Mouse (Mus musculus) C2C12 (cell line): Measurements from ENCODE around the gene Mef2d. TPM values are rescaled to one million over a fixed set of nuclear protein-coding genes. Genes with fewer than 3 reads are reported as not detected.

Experiments used
- H3K27me3 ChIP-seq: one replicate; pipeline ENCODE4 v1.6.1; 2011; ENCODE audit not compliant: control insufficient read depth, insufficient read depth, insufficient read length
- H3K36me3 ChIP-seq: one replicate; pipeline ENCODE4 v1.6.1; 2011; ENCODE audit not compliant: control insufficient read depth, insufficient read depth
- H3K4me3 ChIP-seq: one replicate; pipeline ENCODE4 v1.5.1; 2011; ENCODE audit warnings: mild to moderate bottlenecking, control low read depth; ENCODE audit not compliant: poor library complexity, insufficient read depth, severe bottlenecking
- H3K79me2 ChIP-seq: one replicate; pipeline ENCODE4 v1.6.1; 2011; ENCODE audit not compliant: control insufficient read depth, insufficient read depth
- H3K79me3 ChIP-seq: one replicate; pipeline ENCODE4 v1.6.1; 2011; ENCODE audit warnings: low read depth, control low read depth
- H3ac ChIP-seq: one replicate; pipeline ENCODE3; 2011; ENCODE audit warnings: low read depth; ENCODE audit not compliant: control insufficient read depth, insufficient read length
- CEBPB ChIP-seq: IDR thresholded peaks from one replicate; pipeline ENCODE4 v1.6.1; 2011; ENCODE audit warnings: low read depth, mild to moderate bottlenecking, control low read depth, moderate library complexity
- CTCF ChIP-seq: IDR thresholded peaks from one replicate; pipeline ENCODE4 v1.5.1; 2011; ENCODE audit not compliant: control insufficient read depth, insufficient read depth, insufficient read length
- FOSL1 ChIP-seq: IDR thresholded peaks from one replicate; pipeline ENCODE4 v1.8.0; 2011; ENCODE audit warnings: mild to moderate bottlenecking, low read length; ENCODE audit not compliant: poor library complexity, insufficient read depth, severe bottlenecking
- MAX ChIP-seq: IDR thresholded peaks from one replicate; pipeline ENCODE4 v1.6.1; 2011; ENCODE audit warnings: mild to moderate bottlenecking, control low read depth
- MYOD1 ChIP-seq: IDR thresholded peaks from one replicate; pipeline ENCODE4 v1.6.1; 2011; ENCODE audit warnings: low read depth; ENCODE audit not compliant: control insufficient read depth, insufficient read length
- MYOG ChIP-seq: IDR thresholded peaks from one replicate; pipeline ENCODE4 v1.6.1; 2011; ENCODE audit not compliant: control insufficient read depth, insufficient read length; ENCODE audit errors: extremely low read depth
- USF1 ChIP-seq: IDR thresholded peaks from one replicate; pipeline ENCODE4 v1.6.1; 2011; ENCODE audit warnings: low read depth, mild to moderate bottlenecking, control low read depth, moderate library complexity
- polyA plus RNA-seq: library from polyadenylated mRNA; unstranded; fragments of >200 nt; fragmentation: generic; extraction: Trizol; gene quantifications from one replicate; pipeline ENCODE4 v1.2.1, GENCODE M21; 2012; ENCODE audit warnings: missing spikeins

Mef2d gene
- polyA plus RNA-seq, 1 experiment: 35.3 TPM

DNA sequence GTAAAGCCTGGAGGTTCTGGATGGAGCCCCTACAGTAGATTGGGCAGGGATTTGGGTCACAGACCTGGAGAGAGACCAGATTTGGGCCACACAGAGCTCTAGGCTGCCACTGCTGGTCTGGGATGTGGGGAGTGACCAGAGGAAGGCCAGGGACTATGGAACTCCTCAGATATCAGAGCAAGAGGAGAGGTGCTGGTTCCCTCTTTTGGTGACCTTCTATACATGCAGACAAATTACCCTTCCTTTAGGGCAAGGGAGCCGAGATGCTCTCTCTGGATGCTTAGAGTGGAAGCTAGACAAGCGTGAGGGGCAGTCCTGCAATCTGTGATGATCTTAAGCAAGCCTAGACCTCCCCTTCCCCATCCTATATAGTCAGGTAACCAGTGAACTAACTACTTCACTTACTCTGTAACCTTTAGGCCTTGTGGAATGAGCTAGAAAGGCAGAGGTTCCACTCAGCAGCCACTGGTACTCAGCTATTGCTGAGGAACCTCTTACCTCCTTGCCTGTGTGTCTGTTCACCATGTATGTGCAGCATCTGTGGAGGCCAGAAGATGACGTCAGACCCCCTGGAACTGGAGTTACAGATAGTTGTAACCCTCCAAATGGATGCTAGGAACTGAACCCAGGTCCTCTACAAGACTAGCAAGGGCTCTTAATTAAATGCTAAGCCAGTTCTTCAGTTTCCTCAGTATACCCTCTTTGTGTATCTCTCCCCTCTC, 11.3 kb downstream of the Mef2d start:
- peaks cover 75% of the 10 kb centered on the region for H3K79me3 ChIP-seq
- H3K27me3 ChIP-seq: no peaks in the 10 kb centered on the region
- no peak overlapping the region for H3ac ChIP-seq
- peaks cover 23% of the 10 kb centered on the region for H3K36me3 ChIP-seq
- no peak overlapping the region for H3K4me3 ChIP-seq
- H3K79me2 ChIP-seq: peaks cover 90% of the 10 kb centered on the region
- no peak for TF ChIP-seq CTCF
- no peak for TF ChIP-seq MYOG
- TF ChIP-seq FOSL1: no peak
- no peak for TF ChIP-seq USF1
- TF ChIP-seq MYOD1: no peak

DNA sequence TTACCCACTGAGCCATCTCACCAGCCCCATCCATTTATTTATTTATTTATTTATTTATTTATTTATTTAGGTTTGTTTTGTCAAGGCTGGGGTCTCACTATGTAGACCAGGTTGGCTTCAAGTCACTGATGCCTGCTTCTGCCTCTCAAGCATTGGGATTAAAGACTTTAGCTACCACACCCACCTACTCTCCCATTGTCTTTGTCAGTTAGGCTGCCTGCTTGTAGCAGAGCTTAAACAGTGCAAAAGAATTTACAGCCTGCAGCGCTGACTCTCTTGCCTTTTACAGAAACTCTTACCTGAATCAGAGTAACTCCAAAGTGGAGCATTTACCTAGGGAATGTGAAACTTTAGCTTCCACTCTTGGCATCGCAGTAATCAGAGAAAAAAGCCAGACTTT, 12.1 kb downstream of the Mef2d start:
- peaks cover 31% of the 10 kb centered on the region for H3K36me3 ChIP-seq
- peaks cover 67% of the 10 kb centered on the region for H3K79me3 ChIP-seq
- no peak for TF ChIP-seq MYOG
- TF ChIP-seq USF1: no peak
- no peak for TF ChIP-seq FOSL1
- TF ChIP-seq MYOD1: no peak
- TF ChIP-seq MAX: no peak
- TF ChIP-seq CTCF: no peak
- TF ChIP-seq CEBPB: no peak
- H3K4me3 ChIP-seq: no peak overlapping the region
- H3K79me2 ChIP-seq: peaks cover 82% of the 10 kb centered on the region
- no peaks in the 10 kb centered on the region for H3K27me3 ChIP-seq
- no peak overlapping the region for H3ac ChIP-seq

GRCm38 (mm10) chr3:88156817-88157216, 14.6 kb downstream of the Mef2d start:
- no peaks in the 10 kb centered on the region for H3K27me3 ChIP-seq
- H3K4me3 ChIP-seq: no peak overlapping the region
- H3K79me2 ChIP-seq: peaks cover 56% of the 10 kb centered on the region
- TF ChIP-seq MYOD1 (no peak), FOSL1 (no peak), CTCF (no peak), MAX (no peak), USF1 (no peak), CEBPB (no peak), MYOG (no peak)
- no peak overlapping the region for H3ac ChIP-seq
- H3K36me3 ChIP-seq: peaks cover 56% of the 10 kb centered on the region
- peaks cover 41% of the 10 kb centered on the region for H3K79me3 ChIP-seq

DNA sequence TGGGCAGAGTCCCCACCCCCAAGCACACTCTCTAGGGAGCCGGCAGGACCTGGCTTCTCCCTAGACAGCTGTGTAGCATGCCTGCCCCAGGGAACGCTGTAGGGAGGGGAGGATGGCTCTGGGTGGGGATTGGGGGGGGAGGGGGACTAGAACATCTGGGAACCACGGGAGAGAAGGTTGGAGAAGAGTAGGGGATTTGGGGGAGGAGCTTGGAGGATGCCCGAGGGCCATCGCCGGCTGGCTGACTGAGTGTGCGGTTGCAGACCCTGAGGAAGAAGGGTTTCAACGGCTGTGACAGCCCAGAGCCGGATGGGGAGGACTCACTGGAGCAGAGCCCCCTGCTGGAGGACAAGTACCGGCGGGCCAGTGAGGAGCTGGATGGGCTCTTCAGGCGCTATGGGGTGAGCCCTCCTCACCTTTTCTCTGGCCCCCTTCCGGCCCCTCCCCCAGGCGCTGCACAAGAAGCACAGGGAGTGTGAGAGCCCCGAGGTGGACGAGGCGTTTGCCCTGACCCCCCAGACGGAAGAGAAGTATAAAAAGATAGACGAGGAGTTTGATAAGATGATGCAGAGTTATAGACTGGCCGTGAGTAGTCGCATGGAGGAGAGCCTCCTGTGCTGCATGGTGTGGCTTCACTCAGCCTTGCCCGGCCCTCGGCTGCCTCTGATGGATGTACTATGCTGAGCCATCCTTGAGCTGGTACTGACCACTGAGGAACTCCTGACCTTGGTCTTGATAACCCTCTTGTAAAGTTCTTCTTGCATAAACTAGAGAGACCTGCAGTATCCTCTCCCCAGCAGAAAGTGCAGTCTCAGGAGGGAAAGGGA, 15.8 kb downstream of the Mef2d start:
- peaks cover 45% of the 10 kb centered on the region for H3K79me2 ChIP-seq
- no peak overlapping the region for H3ac ChIP-seq
- TF ChIP-seq MYOG (no peak), CTCF (peak; percentile 43)
- H3K36me3 ChIP-seq: peaks cover 67% of the 10 kb centered on the region
- H3K27me3 ChIP-seq: no peaks in the 10 kb centered on the region
- H3K4me3 ChIP-seq: no peak overlapping the region
- H3K79me3 ChIP-seq: peaks cover 29% of the 10 kb centered on the region

DNA sequence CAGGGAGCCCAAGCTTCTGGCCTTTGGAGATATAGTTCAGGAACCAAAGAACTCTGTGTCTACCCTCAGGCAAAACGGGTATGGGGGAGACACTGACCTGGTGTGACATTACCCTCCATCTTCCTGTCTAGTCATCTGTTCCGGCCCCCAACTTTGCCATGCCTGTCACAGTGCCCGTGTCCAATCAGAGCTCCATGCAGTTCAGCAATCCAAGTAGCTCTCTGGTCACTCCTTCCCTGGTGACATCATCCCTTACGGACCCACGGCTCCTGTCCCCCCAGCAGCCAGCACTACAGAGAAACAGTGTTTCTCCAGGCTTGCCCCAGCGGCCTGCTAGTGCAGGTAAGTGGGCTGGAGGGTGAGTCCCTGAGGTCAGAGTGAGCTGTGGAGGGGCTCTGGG, 16.8 kb downstream of the Mef2d start:
- TF ChIP-seq CEBPB: no peak
- TF ChIP-seq MYOG: no peak
- no peak for TF ChIP-seq MYOD1
- TF ChIP-seq MAX: no peak
- no peak for TF ChIP-seq USF1
- TF ChIP-seq FOSL1: no peak
- TF ChIP-seq CTCF: no peak
- Histone ChIP-seq H3ac (no peak overlapping the region), H3K79me2 (peaks cover 35% of the 10 kb centered on the region), H3K4me3 (no peak overlapping the region), H3K27me3 (no peaks in the 10 kb centered on the region), H3K36me3 (peaks cover 77% of the 10 kb centered on the region), H3K79me3 (peaks cover 21% of the 10 kb centered on the region)

DNA sequence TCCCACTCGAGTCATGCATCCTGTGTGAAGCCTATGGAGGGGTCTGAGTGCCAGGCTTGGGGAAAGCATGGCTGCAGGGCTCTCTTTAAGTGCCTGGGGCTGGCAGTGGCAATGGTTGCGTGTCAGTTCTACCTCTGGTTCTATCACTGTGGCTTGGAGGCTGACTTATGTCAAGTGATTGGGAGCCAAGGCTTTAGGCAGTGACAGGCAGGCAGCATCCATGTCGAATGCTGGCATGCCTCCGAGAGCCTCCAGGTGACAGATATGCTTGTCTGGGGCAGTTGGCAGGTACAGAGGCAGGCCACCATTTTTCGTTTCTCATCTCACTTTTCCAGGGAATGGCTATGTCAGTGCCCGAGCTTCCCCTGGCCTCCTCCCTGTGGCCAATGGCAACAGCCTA, 18.7 kb downstream of the Mef2d start:
- Histone ChIP-seq H3ac (no peak overlapping the region), H3K36me3 (peaks cover 94% of the 10 kb centered on the region), H3K4me3 (no peak overlapping the region), H3K79me2 (peaks cover 16% of the 10 kb centered on the region), H3K79me3 (peaks cover 5% of the 10 kb centered on the region), H3K27me3 (no peaks in the 10 kb centered on the region)
- no peak for TF ChIP-seq MYOD1
- TF ChIP-seq FOSL1: no peak
- no peak for TF ChIP-seq MAX
- no peak for TF ChIP-seq USF1
- TF ChIP-seq MYOG: no peak
- TF ChIP-seq CEBPB: no peak
- no peak for TF ChIP-seq CTCF
